Mouse (Mus musculus) retina, postnatal 7 days (tissue): ENCODE results near the gene Fam122a.

ENCODE experiments used
- DNase-seq: peaks from one replicate; pipeline ENCODE4 v3.0.0-alpha.2; 2012; ENCODE audit warnings: low read depth, low spot score

Gene Fam122a

DNA sequence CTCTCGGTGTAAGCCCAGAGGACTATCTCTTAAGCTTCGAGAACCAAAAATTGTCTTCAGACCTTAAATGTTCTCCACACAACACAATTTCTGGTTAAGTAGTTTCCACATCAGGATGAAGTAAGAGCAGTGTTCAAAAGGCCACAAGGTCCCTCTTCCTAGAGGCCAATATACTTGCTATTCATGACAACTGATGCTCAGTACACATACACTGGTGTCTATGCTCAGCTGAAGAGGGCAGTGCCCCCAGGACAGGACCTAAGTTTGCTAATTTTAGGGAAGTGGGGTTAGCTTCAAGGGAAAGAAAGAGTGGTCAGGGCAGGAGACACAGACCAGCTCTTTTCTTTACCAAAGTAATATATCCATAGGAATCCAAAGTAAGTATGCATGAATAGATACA lies 45.8 kb downstream of the Fam122a start:
- no peak for DNase-seq

DNA sequence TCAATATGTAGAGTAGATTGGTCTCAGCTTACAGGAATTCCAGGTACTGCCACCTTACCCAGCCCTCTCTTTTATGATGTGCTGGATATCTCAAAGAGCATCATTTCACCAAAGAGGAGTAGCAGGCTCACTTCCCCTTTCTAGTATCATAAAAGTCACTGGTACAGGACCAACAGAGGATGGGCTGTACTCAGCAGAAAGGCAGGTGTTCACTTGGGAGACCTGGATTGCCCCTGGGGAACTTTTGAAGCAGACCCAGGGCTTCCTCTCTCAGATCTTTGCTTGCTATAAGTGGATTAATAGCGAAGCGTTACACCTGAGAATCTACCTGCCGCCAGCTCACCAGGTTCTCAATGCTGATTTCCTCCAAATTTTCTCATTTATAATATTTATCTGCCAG lies 49.1 kb downstream of the Fam122a start:
- DNase-seq = no peak

DNA sequence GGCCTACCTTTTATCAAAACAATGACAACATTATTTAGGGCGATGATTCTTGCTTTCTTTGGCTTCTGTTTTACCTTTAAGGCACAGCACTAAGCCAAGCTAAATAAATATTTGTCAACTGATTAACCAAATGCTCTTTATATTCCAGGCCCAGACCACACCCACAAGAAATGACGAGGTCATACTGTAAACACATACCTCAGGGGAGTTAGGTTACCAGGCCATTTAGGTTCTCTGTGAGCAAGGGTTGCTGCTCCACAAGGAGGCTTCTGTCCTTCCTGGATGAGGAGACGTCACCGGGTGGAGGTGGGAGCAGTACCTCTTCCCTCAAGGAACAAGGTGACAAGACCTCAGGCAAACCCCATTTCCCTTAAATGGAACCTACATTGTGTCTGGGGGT lies 49.9 kb downstream of the Fam122a start:
- no peak for DNase-seq

- no peak for DNase-seq
Observed at GRCm38 (mm10) chr19:24426759-24427181, 50.4 kb downstream of the Fam122a start.
